Mouse (Mus musculus) c-Kit-positive CD71-negative TER-119-negative erythroid progenitor cells, embryonic 14.5 days (primary cell): ENCODE results near the gene C2cd4d.

Source experiments
- DNase-seq: peaks from one replicate; pipeline ENCODE4 v3.0.0-alpha.2; 2013; ENCODE audit warnings: low read depth

The C2cd4d gene

DNA sequence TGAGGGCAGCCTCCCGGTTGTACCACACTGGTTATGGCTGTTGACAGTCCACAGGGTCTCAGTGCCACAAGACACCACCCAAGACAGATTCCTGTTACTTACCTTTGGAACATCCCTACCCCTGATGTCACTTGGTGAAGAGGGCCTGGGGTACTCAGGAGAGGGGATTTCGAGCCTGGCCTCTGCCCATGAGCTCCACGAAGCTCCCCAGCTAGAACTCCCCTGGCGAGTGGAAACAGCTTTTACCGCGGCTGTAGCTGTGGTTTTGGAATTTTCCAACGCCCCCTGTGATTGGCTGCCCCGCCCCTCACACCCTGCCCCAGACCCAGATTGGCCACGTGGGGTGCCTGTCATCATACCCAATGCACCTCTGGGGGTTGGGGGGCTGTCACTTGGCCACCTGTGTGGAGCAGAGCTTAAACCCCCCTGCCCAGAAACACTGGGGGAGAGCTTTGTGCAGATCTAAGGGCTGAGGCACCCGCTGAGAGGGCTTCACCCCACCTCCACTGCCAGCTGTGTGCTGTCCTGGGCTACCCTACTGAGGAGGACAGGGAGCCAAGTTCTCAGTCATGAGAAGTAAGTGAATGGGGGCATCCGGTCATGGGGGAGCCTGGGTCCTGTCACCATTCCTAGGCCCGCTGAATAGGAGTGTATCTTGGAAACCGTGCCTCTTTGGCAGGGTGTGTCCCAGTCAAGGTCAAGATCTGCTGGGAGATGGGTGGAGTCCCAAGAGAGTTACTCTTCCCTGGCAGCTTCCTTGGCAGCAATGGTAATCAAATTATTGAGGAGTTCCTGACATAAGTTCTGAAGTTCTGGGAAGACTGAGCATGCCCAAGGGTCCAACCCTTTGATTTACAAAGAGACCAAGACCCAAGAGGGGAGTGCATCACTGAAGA lies 15.0 kb downstream of the C2cd4d start:
- DNase-seq: no peak

DNA sequence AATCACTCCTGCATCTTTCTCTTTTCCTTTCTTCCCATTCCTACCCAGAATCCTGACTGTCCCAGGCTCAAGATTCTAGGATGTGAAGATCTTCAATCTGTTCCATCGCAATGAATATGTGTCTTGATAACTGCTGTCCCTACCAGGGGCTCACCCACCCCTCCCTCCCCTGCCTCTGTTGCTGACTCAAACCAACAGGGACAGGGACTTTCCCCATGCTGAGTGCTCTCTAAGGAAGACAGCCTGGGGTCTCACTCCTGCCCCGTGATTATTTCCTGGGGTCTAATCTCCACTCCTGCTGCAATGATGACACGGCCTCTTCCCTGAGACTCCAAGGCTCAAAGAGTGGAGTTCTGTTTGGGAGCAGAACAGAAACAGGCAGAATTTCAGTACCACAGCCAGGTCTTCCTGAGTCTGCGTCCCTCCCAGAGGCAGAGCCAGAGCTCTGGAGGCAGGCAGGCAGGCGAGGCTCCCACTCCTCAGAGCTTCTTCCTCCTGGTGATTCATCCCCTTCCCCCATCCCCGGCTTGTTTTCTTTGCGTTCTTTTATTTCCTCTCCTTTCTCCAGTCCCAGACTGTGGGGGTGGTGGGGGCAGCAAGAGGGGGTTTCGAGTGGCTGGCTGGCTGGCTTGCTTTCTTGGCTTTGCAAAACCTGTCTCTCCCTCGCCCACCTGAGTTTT lies 17.7 kb downstream of the C2cd4d start:
- no peak for DNase-seq

DNA sequence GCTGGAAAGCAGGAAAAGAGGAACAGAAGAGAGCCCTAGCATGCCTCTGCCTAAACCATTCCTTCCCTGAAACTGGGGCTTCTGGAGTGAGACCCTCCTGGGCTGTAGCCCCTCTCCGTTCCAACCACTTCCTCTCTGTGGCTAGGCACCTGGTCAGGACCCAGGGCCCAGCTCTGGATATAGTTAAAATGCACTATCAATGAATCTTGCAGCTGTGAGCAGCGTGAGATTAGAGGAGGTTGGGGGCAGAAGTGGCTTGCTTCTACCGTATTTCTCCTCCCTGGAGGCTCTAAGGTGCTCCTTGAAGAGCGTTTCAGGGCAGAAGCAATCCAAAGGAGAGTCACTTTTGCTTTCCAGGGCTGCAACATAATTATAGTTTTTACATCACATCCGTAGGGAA lies 20.1 kb downstream of the C2cd4d start:
- no peak for DNase-seq

DNA sequence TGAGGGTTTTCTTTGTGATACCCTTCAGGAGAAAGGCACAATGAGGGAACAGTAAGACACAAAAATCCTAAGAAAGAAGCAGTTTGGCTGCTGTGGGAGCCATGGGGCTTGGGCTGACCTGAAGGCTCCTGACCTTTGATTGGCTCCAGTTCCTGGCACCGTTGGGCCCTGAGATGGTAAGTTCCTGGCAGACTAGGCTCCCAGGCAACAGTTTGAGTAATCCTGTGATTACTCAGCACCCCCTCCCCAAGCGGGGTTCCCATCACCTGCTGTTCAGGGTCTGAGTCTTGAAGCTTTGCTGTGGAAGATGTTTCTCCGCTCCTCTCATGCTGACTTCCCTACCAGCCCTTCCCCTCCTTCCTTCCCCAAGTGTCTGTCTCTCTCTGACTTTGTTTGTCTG lies 21.2 kb downstream of the C2cd4d start:
- DNase-seq: no peak

DNA sequence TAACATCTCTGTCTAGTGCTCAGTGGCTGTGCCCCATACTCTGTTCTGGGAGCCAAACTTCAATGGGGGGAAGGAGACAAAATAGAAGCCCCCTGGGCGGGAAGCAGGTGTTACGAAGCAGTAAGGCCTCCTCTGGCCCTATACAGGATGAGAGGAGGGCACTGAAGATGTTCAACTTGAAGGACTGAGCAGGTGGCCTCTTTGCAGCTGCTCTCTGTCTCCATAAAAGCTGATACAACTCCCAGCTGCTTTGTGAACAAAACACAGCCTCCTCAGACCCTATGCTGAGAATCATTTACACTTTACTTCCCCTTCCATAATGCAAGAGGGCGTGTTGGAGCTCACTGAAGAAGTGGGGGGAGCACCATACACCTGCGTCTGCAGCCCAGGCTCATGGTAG lies 24.4 kb downstream of the C2cd4d start:
- no peak for DNase-seq

DNA sequence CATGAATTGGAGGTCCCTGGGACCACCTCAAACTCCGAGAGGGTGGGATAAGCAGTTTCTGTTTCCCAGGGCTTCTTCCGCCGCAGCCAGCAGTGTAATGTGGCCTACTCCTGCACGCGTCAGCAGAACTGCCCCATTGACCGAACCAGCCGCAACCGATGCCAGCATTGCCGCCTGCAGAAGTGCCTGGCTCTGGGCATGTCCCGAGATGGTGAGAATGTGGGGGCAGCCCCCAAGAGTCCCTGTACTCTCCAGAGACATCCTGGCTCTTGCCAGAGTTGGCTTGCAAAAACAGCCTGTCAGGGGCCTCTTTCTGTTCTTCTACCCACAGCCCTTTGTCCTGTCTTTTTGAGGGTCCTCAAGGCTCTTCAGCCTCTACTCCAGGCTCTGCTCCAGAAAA lies 25.2 kb downstream of the C2cd4d start:
- DNase-seq: no peak

DNA sequence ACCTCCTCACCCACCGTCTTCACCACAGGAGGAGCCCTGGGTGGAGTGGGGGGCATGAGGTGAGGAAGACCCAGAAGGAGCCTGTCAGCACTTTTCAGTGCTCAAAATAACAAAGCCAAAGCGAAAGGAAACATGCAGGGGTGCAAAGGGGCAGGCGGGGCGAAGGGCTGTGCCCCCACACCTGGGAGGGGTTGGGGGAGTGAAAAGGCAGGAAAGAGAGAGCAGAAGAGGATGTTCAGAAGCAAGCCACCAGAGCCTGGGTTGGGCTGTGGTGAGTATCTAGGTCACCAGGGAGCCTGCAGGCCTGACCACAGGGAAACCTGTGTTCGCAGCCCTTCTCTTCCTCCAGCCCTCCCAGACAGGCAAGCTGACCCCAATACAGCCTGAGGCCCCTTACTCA lies 25.8 kb downstream of the C2cd4d start:
- DNase-seq: no peak

DNA sequence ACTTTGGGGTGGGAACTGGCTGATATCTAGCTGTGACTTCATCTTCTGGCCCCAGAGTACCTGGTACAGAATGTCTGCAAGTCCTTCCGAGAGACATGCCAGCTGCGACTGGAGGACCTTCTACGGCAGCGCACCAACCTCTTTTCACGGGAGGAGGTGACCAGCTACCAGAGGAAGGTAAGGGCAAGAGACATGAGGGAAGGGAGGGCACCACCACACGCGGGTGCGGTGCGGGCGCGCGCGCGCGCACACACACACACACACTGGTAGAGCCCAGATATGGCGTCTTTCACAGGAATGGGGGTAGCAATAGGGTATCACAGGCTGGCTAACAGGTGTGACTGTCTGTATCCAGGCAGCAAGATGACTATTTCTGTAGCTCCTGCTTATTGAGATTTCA lies 27.2 kb downstream of the C2cd4d start:
- DNase-seq: no peak

DNA sequence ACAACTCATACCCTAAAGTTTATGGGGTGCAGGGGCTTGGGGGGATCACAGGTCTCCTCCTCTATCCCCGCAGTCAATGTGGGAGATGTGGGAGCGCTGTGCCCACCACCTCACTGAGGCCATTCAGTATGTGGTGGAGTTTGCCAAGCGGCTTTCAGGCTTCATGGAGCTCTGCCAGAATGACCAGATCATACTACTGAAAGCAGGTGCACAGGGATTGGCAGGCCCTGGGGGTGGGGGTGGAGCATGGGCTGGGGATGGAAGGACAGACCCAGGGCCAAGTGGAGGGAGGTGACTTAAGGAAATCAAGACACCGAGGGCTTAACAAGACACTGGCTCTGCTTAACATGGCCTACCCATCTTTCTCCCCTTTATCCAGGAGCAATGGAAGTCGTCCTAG lies 28.8 kb downstream of the C2cd4d start:
- no peak for DNase-seq

DNA sequence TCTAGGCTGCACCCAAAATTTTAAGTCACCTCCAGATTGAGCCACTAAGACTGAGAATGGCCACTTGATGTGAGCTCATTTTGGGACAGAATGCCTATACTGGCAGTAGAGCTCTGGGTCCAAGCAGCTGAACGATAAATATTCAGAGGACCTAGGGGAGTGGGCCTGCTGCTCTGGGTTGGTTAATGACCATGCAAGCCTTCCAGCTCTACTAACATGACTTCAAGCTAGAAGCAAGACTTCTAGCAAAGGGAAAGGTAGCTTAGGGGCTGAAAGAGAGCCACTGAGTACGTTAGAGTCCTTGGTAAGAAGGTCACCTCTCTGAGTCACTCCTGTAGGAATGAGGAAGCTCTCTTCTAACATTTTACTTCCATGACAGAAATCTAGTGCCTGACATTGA lies 29.9 kb downstream of the C2cd4d start:
- no peak for DNase-seq

DNA sequence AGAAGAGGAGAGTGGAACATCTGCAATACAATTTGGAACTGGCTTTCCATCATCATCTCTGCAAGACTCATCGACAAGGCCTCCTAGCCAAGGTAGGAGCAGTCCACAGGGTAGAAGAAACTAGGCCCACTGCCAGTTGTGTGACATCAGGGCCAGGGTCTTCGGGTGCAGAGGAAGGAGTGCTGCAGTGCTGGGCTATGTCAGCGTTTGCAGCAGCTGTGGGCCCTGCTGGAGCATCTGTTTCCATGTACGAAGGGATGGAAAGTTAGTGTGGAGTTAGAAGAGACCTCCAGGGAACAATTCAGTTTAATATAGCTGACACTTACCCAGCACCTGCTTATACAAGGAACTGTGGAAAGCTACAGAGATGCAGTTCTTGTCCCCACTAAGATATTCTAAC lies 30.8 kb downstream of the C2cd4d start:
- DNase-seq: no peak

DNA sequence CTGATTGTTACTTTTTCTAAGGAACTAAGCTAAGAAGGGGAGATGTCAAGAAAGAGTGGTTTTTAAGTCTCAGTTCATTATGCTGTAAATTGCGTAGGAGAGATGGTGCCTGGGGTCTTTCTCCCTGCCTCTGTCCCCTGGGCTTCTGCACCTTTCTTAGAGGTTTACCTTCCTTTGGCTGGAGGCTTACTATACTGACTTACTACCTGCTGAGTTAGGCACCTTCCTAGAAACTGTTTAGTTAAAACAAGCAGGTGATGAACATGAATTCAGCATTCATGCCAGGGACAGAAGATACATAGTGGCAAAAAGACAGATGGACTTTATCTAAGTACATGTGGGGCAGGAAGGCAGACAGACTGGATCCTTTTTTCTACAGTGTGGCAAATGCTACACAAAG lies 34.1 kb downstream of the C2cd4d start:
- DNase-seq: no peak

DNA sequence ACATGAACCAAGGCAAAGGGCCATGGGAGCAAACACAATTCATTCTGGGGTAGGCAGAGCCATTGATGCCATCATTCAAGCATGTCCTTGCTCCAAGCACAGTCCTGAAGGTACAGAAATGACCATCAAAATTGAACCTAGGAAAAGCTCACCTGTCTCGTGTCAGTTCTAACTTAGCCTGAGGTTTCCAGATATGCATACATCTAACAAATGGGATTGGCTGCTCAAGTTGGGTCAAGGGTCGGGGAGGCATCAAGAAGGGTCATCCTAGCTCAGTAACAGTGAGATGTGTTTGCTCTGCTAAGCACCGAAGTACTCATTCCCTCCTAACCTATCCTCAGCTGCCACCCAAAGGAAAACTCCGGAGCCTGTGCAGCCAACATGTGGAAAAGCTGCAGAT lies 34.6 kb downstream of the C2cd4d start:
- DNase-seq: no peak

DNA sequence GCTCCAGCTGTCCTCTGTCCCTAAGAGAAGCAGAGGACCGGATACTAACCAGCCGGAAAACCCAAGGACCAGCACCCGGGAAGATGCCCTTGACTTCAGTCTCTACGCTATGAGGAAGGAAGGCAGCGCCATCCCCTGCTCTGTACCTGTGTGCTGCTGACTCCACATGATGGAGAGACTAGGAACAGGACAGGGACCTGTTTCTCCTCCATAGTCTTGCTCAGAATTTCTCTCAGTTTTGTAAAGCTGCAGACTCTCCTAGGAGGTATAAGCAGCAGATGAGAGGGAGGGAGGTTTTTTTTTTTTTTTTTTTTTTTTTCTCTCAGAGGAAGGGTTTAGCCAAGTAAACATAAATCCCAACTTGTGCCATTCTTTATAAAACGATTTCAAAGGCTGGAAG lies 36.0 kb downstream of the C2cd4d start, which contains the start of gene Lingo4:
Gene Lingo4 (plus strand): TSS at position 301 of the 400 bp plus-strand sequence.
- no peak for DNase-seq

DNA sequence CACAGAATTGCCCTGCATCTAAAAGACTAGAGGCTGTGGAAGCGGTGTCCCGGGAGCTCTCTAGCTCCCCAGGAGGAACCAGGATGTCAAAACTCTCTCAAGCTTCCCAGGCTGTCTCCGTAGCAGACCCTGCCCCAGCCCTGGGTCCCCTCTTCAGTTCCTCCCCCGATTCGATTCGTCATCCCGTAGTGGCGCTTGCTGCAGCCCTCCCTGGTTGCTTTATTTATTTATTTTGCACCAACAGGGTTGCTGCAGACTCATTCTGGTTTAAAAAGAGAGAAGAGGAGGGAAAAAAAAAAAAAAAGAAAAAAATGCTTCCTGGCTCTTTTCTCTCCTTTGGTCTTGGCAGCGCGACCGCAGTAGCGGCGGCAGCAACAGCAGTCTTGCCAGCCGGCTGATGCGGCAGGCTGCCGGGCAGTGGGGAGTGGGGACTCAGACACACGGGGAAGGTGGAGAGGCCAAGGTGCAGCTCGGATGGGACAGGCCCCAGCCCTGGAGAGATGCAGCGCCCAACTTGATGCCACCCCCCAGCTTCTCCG lies 36.8 kb downstream of the C2cd4d start:
- DNase-seq: no peak

DNA sequence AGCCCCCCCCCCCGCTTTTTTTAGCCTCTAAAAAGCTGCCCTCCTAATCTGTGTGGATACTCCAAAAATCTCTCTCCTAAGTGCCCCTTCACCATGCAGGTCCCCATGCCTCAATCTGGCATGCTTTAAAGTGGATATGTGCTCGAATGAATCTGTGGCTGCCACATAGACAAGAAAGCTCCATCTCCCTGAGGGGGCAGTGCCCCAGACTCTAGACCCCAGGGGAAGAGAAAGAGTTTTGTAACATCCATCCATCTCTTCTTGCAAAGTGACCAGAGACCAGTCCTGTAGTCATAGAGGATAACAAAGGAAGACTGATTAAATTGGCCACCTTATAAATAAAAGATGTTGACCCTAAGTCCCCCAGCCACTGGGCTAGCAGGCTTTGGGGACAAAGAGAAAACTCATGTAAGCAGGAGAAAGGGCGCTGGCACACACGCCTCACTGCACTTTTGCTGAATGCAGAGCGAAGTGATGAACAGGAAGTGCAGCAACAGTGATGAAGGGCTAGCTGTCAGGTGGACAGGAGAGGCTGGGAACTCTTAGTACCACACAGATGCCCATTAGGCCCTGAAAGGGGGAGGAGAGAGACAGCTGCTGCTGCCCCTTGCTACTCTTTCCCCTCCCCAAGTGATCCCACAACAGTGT lies 37.5 kb downstream of the C2cd4d start:
- no peak for DNase-seq

DNA sequence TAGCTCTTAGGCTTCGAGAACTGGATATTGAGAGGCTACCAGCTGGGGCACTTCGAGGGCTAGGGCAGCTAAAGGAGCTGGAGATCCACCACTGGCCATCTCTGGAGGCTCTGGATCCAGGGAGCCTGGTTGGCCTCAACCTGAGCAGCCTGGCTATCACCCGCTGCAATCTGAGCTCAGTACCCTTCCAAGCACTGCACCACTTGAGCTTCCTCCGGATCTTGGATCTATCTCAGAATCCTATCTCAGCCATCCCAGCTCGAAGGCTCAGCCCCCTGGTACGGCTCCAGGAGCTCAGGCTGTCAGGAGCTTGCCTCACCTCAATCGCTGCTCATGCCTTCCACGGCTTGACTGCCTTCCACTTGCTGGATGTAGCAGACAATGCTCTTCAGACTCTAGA lies 40.2 kb downstream of the C2cd4d start:
- no peak for DNase-seq

DNA sequence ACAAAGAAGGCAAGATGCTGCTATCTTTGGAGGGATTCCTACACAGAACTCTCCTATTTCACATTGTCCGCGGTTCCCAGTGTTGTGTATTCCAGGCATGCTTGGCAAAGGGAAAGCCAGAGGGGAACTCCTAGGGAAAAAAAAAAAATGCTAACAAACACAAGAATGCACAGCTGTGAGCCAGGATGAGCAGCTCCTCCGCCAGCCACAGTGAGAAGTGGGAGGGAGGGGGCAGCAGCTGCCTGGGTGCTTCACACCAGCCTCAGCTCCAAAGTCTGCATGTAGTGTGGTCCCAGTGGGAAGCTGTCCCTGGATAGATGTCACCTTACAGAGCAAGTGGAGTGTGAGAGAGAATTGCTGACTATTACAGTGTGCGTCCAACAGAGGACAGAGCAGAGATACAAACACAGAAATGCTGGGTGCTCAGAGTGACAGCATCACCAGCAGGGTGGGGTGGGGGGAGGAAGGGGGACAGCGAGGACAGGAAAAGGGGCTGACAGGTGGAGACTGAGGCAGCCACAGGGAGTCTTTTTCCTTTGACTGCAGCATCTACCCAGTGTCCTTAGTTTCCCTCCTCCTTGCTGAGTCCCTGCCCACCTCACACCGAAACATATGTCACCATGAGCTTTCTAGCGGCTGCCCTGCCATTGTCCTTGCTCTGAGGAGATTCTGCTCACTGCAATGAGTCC lies 42.3 kb downstream of the C2cd4d start:
- DNase-seq: no peak

DNA sequence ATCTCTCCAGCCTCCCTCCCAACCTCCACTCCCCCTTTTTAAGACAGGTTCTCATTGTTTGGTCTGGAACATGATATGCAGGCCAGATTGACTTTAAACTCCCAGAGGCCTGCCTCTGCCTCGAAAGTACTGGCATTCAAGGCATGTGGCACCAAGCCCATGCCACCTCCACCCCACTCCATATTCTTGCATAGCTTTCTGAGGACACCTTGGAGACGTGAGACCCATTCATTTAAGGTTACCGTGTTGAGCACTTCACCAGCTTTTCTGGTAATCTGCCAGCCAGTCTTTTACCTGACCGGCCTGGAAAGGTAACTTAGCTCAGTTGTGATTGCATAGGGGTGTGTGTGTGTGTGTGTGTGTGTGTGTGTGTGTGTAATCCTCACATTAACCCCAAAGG lies 43.3 kb downstream of the C2cd4d start:
- DNase-seq: no peak

DNA sequence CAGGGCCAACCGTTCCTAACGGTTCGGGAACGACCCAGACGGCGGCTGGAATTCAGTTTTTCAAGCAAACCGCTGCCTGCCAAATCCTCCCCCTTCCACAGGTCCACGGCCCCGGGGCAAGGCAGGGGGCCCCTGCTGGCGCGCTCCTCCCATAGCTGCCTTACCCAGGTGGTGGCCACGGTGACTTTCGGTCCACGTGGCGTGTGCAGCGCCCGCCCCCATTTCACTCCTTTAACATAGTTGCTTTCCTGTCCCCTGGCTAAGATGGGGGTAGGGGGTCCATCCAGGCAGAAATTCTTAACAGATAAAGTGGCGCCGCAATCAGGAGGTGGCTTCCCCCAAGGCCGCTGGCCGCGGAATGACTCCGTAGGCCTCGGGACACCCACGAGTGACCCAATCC lies 50.3 kb downstream of the C2cd4d start:
- DNase-seq: peak; percentile 10

DNA sequence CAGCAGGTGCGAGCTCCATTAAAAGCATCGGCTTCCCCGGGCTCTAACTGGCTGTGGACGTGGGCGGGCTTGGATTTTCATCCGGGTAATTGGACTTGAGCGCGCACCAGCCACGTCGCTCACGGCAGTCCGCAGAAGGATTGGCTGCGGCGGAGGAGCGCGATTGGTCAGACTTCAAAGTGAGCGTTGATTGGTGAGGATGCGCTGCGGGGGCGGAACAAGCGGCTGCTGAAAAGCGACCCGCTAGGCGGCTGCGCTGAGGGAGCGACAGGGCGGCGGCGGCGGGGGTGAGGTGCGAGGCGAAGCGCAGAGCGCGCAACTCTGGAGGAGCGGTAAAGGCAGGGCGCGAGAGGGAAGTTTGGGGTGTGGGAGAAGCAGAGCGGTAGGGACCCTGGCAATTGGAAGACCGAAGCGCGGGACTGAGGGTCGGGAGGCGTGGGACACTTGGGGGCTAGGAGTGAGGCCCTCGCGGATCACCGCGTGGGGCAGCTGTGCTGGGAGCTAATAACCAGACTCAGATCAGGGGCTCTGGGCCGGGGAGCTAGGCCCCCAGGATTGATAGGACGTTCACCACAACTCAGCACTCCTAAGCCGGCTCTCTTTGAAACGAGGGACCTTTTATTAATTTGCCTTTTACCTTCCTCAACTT lies 50.9 kb downstream of the C2cd4d start, which contains the start of gene Tdrkh:
Gene Tdrkh (plus strand): TSS at position 243 of the 649 bp plus-strand sequence.
- peak; percentile 86 for DNase-seq
